Mouse (Mus musculus) liver, embryonic 13.5 days (tissue): ENCODE data around the gene Exoc6b. TPM values are rescaled to one million over a fixed set of nuclear protein-coding genes. Genes with fewer than 3 reads are reported as not detected.

Experiments used
- ATAC-seq: fragments of 200-750 bp; cut with Nextera tagmentation; 2 replicates; pipeline ENCODE4 v1.8.0; 2017; ENCODE audit warnings: low read depth, mild to moderate bottlenecking, moderate number of reproducible peaks, moderate library complexity
- DNase-seq: peaks from one replicate; pipeline ENCODE4 v3.0.0; 2022
- H3K27ac ChIP-seq: fragments of 300-500 bp; sonication (generic); 2 replicates; pipeline ENCODE4 v1.5.1; 2015; ENCODE audit warnings: moderate library complexity, mild to moderate bottlenecking, inconsistent platforms
- H3K27me3 ChIP-seq: fragments of 300-500 bp; sonication (generic); 2 replicates; pipeline ENCODE4 v1.6.1; 2015; ENCODE audit warnings: mild to moderate bottlenecking, inconsistent platforms
- H3K36me3 ChIP-seq: fragments of 300-500 bp; sonication (generic); 2 replicates; pipeline ENCODE4 v1.6.1; 2015; ENCODE audit warnings: mild to moderate bottlenecking, inconsistent platforms
- H3K4me1 ChIP-seq: fragments of 300-500 bp; sonication (generic); replicated peaks from 2 replicates; pipeline ENCODE4 v1.6.1; 2015; ENCODE audit warnings: inconsistent platforms
- H3K4me2 ChIP-seq: fragments of 300-500 bp; sonication (generic); 2 replicates; pipeline ENCODE4 v1.6.1; 2015; ENCODE audit warnings: inconsistent platforms, mild to moderate bottlenecking, moderate library complexity
- H3K4me3 ChIP-seq: fragments of 300-500 bp; sonication (generic); replicated peaks from 2 replicates; pipeline ENCODE4 v1.5.1; 2015; ENCODE audit warnings: mild to moderate bottlenecking, inconsistent platforms
- H3K9ac ChIP-seq: fragments of 300-500 bp; sonication (generic); 2 replicates; pipeline ENCODE4 v1.6.1; 2015; ENCODE audit warnings: mild to moderate bottlenecking, inconsistent platforms
- H3K9me3 ChIP-seq: fragments of 300-500 bp; sonication (generic); replicated peaks from 2 replicates; pipeline ENCODE4 v1.6.1; 2016; ENCODE audit warnings: inconsistent platforms
- WGBS: fragments of 180-500 bp; shearing (Covaris S2); methylation state at CpG from one replicate; pipeline ENCODE4 v1.1.7; 2015; ENCODE audit not compliant: insufficient replicate concordance; 5-methylcytosine and 5-hydroxymethylcytosine counted together
- polyA plus RNA-seq: library from polyadenylated mRNA; unstranded; fragments of >200 nt; fragmentation: Nextera tagmentation; extraction: Ambion mirVana; gene quantifications from 2 replicates; pipeline ENCODE4 v1.2.1, GENCODE M21; 2015

The Exoc6b gene
- polyA plus RNA-seq, 1 experiment from 2014 or later, result 3.0 TPM

GRCm38 (mm10) chr6:84581833-84582445, 487.4 kb downstream of the Exoc6b start:
- Histone ChIP-seq H3K9ac (no peak overlapping the region), H3K9me3 (no peaks in the 10 kb centered on the region), H3K27ac (no peak overlapping the region), H3K4me3 (no peak overlapping the region), H3K36me3 (no peaks in the 10 kb centered on the region), H3K4me2 (no peak overlapping the region), H3K4me1 (peaks cover 29% of the 10 kb centered on the region), H3K27me3 (peaks cover 72% of the 10 kb centered on the region)
- ATAC-seq, result no peak
- DNase-seq, result no peak
- 50% methylated on average over 9 of the region's 9 CpGs for WGBS

GRCm38 (mm10) chr6:84580979-84581832, 488.1 kb downstream of the Exoc6b start:
- Histone ChIP-seq H3K4me1 (peaks cover 29% of the 10 kb centered on the region), H3K4me3 (no peak overlapping the region), H3K27me3 (peaks cover 68% of the 10 kb centered on the region), H3K9me3 (no peaks in the 10 kb centered on the region), H3K36me3 (no peaks in the 10 kb centered on the region), H3K9ac (no peak overlapping the region), H3K27ac (no peak overlapping the region), H3K4me2 (no peak overlapping the region)
- 51% methylated on average over 6 of the region's 6 CpGs for WGBS
- ATAC-seq, result no peak
- no peak for DNase-seq

- H3K4me3 ChIP-seq, result no peak overlapping the region
- no peak overlapping the region for H3K9ac ChIP-seq
- H3K4me1 ChIP-seq, result peaks cover 13% of the 10 kb centered on the region
- no peak overlapping the region for H3K4me2 ChIP-seq
- no peaks in the 10 kb centered on the region for H3K36me3 ChIP-seq
- WGBS, result 41% methylated on average over 8 of the region's 8 CpGs
- no peak overlapping the region for H3K27ac ChIP-seq
- peaks cover 61% of the 10 kb centered on the region for H3K27me3 ChIP-seq
- no peaks in the 10 kb centered on the region for H3K9me3 ChIP-seq
- DNase-seq (no peak), ATAC-seq (no peak)
Measured at GRCm38 (mm10) chr6:84579508-84579907, 489.8 kb downstream of the Exoc6b start.

GRCm38 (mm10) chr6:84578928-84579327, 490.4 kb downstream of the Exoc6b start:
- H3K27ac ChIP-seq, result no peak overlapping the region
- H3K4me3 ChIP-seq, result no peak overlapping the region
- H3K9ac ChIP-seq, result no peak overlapping the region
- 9% methylated on average over 5 of the region's 5 CpGs for WGBS
- DNase-seq (no peak), ATAC-seq (no peak)
- peaks cover 60% of the 10 kb centered on the region for H3K27me3 ChIP-seq
- H3K9me3 ChIP-seq, result no peaks in the 10 kb centered on the region
- H3K4me1 ChIP-seq, result peaks cover 9% of the 10 kb centered on the region
- H3K36me3 ChIP-seq, result no peaks in the 10 kb centered on the region
- H3K4me2 ChIP-seq, result no peak overlapping the region

GRCm38 (mm10) chr6:84577898-84578297, 491.4 kb downstream of the Exoc6b start:
- Histone ChIP-seq H3K27ac (no peak overlapping the region), H3K36me3 (no peaks in the 10 kb centered on the region), H3K4me3 (no peak overlapping the region), H3K4me1 (no peaks in the 10 kb centered on the region; the same call in 1 of the 2 replicates), H3K9me3 (no peaks in the 10 kb centered on the region), H3K4me2 (no peak overlapping the region), H3K9ac (no peak overlapping the region), H3K27me3 (peaks cover 49% of the 10 kb centered on the region)
- ATAC-seq, result no peak
- no peak for DNase-seq
- WGBS, result 63% methylated on average over 4 of the region's 4 CpGs

GRCm38 (mm10) chr6:84573905-84574660, 495.2 kb downstream of the Exoc6b start:
- Histone ChIP-seq H3K27me3 (peaks cover 18% of the 10 kb centered on the region; the same call in 1 of the 2 replicates), H3K9ac (no peak overlapping the region), H3K4me3 (no peak overlapping the region), H3K36me3 (no peaks in the 10 kb centered on the region), H3K9me3 (no peaks in the 10 kb centered on the region), H3K4me1 (peaks cover 5% of the 10 kb centered on the region; the same call in 1 of the 2 replicates), H3K4me2 (0 out of 2 replicates have a peak overlapping the region, but pooled peaks have one; percentile 19), H3K27ac (no peak overlapping the region)
- ATAC-seq, result no peak
- DNase-seq, result no peak
- WGBS, result 44% methylated on average over 25 of the region's 25 CpGs

- Histone ChIP-seq H3K27me3 (peaks cover 10% of the 10 kb centered on the region; the same call in 1 of the 2 replicates), H3K9ac (no peak overlapping the region), H3K4me1 (peaks cover 7% of the 10 kb centered on the region; the same call in 1 of the 2 replicates), H3K9me3 (no peaks in the 10 kb centered on the region), H3K36me3 (no peaks in the 10 kb centered on the region), H3K27ac (no peak overlapping the region), H3K4me3 (no peak overlapping the region), H3K4me2 (no peak overlapping the region)
- WGBS, result 77% methylated on average over 3 of the region's 3 CpGs
- DNase-seq (no peak), ATAC-seq (no peak)
Measured at GRCm38 (mm10) chr6:84570039-84570438, 499.3 kb downstream of the Exoc6b start.

GRCm38 (mm10) chr6:84569590-84569989, 499.7 kb downstream of the Exoc6b start:
- H3K9me3 ChIP-seq, result no peaks in the 10 kb centered on the region
- no peak overlapping the region for H3K9ac ChIP-seq
- H3K27me3 ChIP-seq, result peaks cover 5% of the 10 kb centered on the region; the same call in 1 of the 2 replicates
- no peak overlapping the region for H3K27ac ChIP-seq
- H3K36me3 ChIP-seq, result no peaks in the 10 kb centered on the region
- H3K4me3 ChIP-seq, result no peak overlapping the region
- H3K4me1 ChIP-seq, result peaks cover 7% of the 10 kb centered on the region; the same call in 1 of the 2 replicates
- DNase-seq, result no peak
- ATAC-seq, result no peak
- no peak overlapping the region for H3K4me2 ChIP-seq

GRCm38 (mm10) chr6:84568880-84569279, 500.4 kb downstream of the Exoc6b start:
- Histone ChIP-seq H3K9me3 (no peaks in the 10 kb centered on the region), H3K4me1 (peaks cover 7% of the 10 kb centered on the region; the same call in 1 of the 2 replicates), H3K9ac (no peak overlapping the region), H3K4me3 (no peak overlapping the region), H3K4me2 (no peak overlapping the region), H3K27ac (no peak overlapping the region), H3K36me3 (no peaks in the 10 kb centered on the region), H3K27me3 (no peaks in the 10 kb centered on the region; the same call in none of the 2 replicates)
- DNase-seq (no peak), ATAC-seq (no peak)
- 24% methylated on average over 6 of the region's 6 CpGs for WGBS
